In the genomic region with DNA sequence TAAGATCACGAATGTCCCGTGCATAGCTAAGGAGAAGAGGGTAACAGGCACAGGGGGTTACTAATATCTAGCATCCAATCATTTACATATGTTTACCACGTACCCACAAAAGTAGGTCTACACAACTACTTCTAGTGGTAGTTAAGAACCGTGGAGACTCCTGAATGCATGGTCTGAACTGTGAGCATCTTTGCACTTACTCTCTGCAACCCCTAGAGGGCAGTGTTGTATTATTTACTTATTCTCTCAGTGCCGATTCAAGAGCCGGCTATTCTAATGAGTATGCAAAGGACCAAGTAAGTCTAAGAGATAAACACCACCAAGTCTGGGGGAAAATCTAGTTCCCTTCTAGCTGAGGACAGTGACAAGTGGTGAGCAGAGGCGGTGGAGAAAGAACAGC, we compare ENCODE assay signal across 9 mouse cellular contexts. TPM values are rescaled to one million over a fixed set of nuclear protein-coding genes. Genes with fewer than 3 reads are reported as not detected.
DNase-seq lines count a peak whose midpoint lies in the region; ATAC-seq and TF ChIP-seq lines count a peak whose summit lies in the region.
"Had no signal": no experiment of that assay in that cellular context is flagged by ENCODE, and none has a peak within 500 bp of the region (broad histone marks: within the 10 kb centered on the region; RNA-seq: fewer than 3 reads in every experiment).

No protein-coding gene starts in this region.

- no peaks in the 10 kb centered on the region for H3K4me1 ChIP-seq in midbrain, postnatal 0 days (ENCODE audit: insufficient read depth, low read length)

- H3K27ac ChIP-seq in midbrain, postnatal 0 days (ENCODE audit: low read depth, low read length) = no peak overlapping the region

- 0 out of 2 replicates have a peak, but pooled peaks cover 7% of the 10 kb centered on the region for H3K27me3 ChIP-seq in midbrain, postnatal 0 days (ENCODE audit: insufficient read depth, low read length)

- no peaks in the 10 kb centered on the region for H3K36me3 ChIP-seq in midbrain, postnatal 0 days (ENCODE audit: insufficient read depth, low read length)

- TF ChIP-seq CTCF in midbrain, postnatal 0 days (IDR thresholded peaks at IDR 0.05) = peak; percentile 93

- DNase-seq in left cerebral cortex, adult 11 months (ENCODE audit: low spot score) = peak; percentile 43
- no peak for DNase-seq in left cerebral cortex, adult 8-10 months (ENCODE audit: low spot score in 2 of 2)
- peak; percentile 82 for DNase-seq in ES-CJ7 (ENCODE audit: low read depth, low spot score)
- DNase-seq in cerebellum, adult 9-10 months = peak; percentile 78
- peak; percentile 59 to 79 for DNase-seq in left cerebral cortex, postnatal 25 days (ENCODE audit: low spot score in 2 of 2)
- DNase-seq in midbrain, postnatal 0 days (ENCODE audit: low spot score) = peak; percentile 91
- DNase-seq in gastrocnemius, postnatal 14 days = no peak

- no peak overlapping the region for H3K4me3 ChIP-seq in midbrain, postnatal 0 days (ENCODE audit: low read depth, low read length)
- H3K4me3 ChIP-seq: erythroblast, embryonic 14.5 days had no signal

- no peak overlapping the region for H3K4me2 ChIP-seq in midbrain, postnatal 0 days (ENCODE audit: low read depth, low read length, poor library complexity, severe bottlenecking)

- no peaks in the 10 kb centered on the region for H3K9me3 ChIP-seq in midbrain, postnatal 0 days (ENCODE audit: low read length)

- WGBS in midbrain, postnatal 0 days = 9% methylated on average over 7 of the region's 7 CpGs

- peak; percentile 72 to 83 for ATAC-seq in hematopoietic stem cell, adult 5-6 weeks (replicated peaks in 1 of 2; ENCODE audit: insufficient read depth in 1 of 2, low FRiP score in 2 of 2, low TSS enrichment in 1 of 2, low read depth in 1 of 2, poor library complexity in 2 of 2, severe bottlenecking in 2 of 2)
- no peak; the same call in 1 of the 2 replicates for ATAC-seq in midbrain, postnatal 0 days (ENCODE audit: low FRiP score)

- intact Hi-C loops in left cerebral cortex, postnatal 25 days (cut with DNase I) = loop anchor here (5.0 kb wide), 1 partner anchor 80 kb away; no protein-coding TSS in a partner anchor
- intact Hi-C loops in gastrocnemius, postnatal 14 days (cut with DNase I; ENCODE audit: low total_unique reads) = loop anchor here (5.0 kb wide), 2 partner anchors 75 to 265 kb away; no protein-coding TSS in a partner anchor

- no peak overlapping the region for H3K9ac ChIP-seq in midbrain, postnatal 0 days (replicated peaks; ENCODE audit: low read length, poor library complexity, severe bottlenecking)

RNA-seq across cellular contexts. Expression of gene Tmem114, which starts 12.7 kb away (rescaled TPM):
- total RNA-seq in left cerebral cortex, adult 8-10 months (2022) = 1 to 10 TPM in 2 of 4 experiments, under 1 TPM in 2; 0.68 to 1.7 (median 1.1) TPM
- total RNA-seq in hematopoietic stem cell, adult 5-6 weeks (2017) = 0.38 and 0.45 TPM in 2 replicates
- 1 to 10 TPM; 2.7 to 3.4 TPM for total RNA-seq in left cerebral cortex, postnatal 25 days (2021)
- total RNA-seq in midbrain, postnatal 0 days (2014; rRNA removed) = 0.60 and 0.76 TPM in 2 replicates
- polyA plus RNA-seq in midbrain, postnatal 0 days (2015; fragmentation: Nextera tagmentation; extraction: Ambion mirVana) = 1.4 and 1.6 TPM in 2 replicates
- total RNA-seq in gastrocnemius, postnatal 14 days (2021) = not detected
- polyA plus RNA-seq: erythroblast, embryonic 14.5 days had no signal

RNA-seq across cellular contexts. Expression of gene Mettl22, which starts 58.4 kb away (rescaled TPM):
- 10 to 100 TPM; 25.5 to 28.8 (median 27.7) TPM for total RNA-seq in left cerebral cortex, adult 8-10 months (2022)
- 14.8 and 40.5 TPM in 2 replicates for total RNA-seq in hematopoietic stem cell, adult 5-6 weeks (2017)
- total RNA-seq in left cerebral cortex, postnatal 25 days (2021) = 10 to 100 TPM; 21.6 to 24.3 TPM
- 37.4 and 61.9 TPM in 2 replicates for total RNA-seq in midbrain, postnatal 0 days (2014; rRNA removed)
- 80.0 and 88.7 TPM in 2 replicates for polyA plus RNA-seq in midbrain, postnatal 0 days (2015; fragmentation: Nextera tagmentation; extraction: Ambion mirVana)
- 10 to 100 TPM; 61.1 to 67.3 TPM for total RNA-seq in gastrocnemius, postnatal 14 days (2021)

Comparison
In these comparisons a context has a peak if more than half of its experiments do, and no peak if none do; other contexts are left out.
1. DNase-seq: peak in left cerebral cortex, adult 11 months (single experiment), ES-CJ7 (single experiment), cerebellum, adult 9-10 months (single experiment), left cerebral cortex, postnatal 25 days (2 of 2) and midbrain, postnatal 0 days (single experiment); none in left cerebral cortex, adult 8-10 months (0 of 2) and gastrocnemius, postnatal 14 days (single experiment).